Mouse (Mus musculus): ENCODE data around the gene Pik3r4.

GRCm38 (mm10) chr9:105656189-105656588, 13.4 kb downstream of the Pik3r4 start:
- TF ChIP-seq CTCF (IDR thresholded peaks at IDR 0.05; ENCODE audit: extremely low read depth, insufficient read length, insufficient replicate concordance, low read depth, low read length) (no peak), POLR2A (IDR thresholded peaks at IDR 0.05; ENCODE audit: low read depth, low read length) (no peak)
